Mouse (Mus musculus): ENCODE results near the gene Glrx.

Glrx gene

GRCm38 (mm10) chr13:75833499-75833898, 6.2 kb upstream of the Glrx start:
- DNase-seq (ENCODE audit: low read depth, low spot score) = peak; percentile 26

- no peak for DNase-seq (ENCODE audit: low read depth, low spot score)
Observed at GRCm38 (mm10) chr13:75835461-75835860, 4.2 kb upstream of the Glrx start.

DNA sequence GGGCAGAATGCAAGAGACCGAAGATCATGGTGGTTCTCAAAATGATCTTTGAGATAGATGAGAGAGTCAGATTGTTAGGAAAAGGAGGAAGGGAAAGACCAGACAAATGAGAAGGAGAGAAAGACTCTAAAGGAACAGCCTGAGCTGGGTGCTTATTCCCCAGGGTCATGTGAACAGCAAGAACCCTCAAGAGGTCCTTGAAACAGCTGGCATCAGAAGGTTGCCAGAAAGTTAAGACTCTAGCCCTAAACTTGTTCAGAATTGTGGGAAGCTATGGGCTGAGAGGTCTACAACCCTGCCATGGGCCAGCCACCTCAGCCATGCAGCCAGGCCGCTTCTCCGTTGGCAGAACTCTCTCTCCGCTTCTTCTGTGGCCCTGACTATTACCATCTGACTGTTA, 1.2 kb upstream of the Glrx start:
- DNase-seq (ENCODE audit: low read depth, low spot score) = no peak

- DNase-seq (ENCODE audit: low read depth, low spot score) = peak; percentile 42
Observed at GRCm38 (mm10) chr13:75840752-75841285, 1.2 kb downstream of the Glrx start.

DNA sequence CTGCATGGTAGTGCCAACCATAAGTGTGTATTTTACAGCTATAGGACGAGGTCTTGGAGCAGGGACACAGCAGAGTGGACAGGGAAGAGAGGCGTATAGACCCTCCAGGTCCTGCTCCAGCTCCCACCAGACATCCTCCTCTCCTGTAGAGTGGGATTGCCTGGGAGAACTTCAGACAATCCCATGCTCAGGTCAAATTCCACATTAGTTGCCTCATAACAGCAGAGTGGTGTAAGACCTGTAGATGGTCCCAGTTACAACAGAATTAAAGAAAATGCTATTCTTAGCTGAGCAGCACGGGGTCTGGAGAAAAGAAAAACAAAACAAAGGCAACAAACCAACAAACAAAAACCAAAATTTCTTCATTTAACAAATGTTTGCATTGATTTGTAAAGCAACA, 2.3 kb downstream of the Glrx start:
- DNase-seq (ENCODE audit: low read depth, low spot score) = no peak

GRCm38 (mm10) chr13:75843331-75843730, 3.7 kb downstream of the Glrx start:
- no peak for DNase-seq (ENCODE audit: low read depth, low spot score)

DNA sequence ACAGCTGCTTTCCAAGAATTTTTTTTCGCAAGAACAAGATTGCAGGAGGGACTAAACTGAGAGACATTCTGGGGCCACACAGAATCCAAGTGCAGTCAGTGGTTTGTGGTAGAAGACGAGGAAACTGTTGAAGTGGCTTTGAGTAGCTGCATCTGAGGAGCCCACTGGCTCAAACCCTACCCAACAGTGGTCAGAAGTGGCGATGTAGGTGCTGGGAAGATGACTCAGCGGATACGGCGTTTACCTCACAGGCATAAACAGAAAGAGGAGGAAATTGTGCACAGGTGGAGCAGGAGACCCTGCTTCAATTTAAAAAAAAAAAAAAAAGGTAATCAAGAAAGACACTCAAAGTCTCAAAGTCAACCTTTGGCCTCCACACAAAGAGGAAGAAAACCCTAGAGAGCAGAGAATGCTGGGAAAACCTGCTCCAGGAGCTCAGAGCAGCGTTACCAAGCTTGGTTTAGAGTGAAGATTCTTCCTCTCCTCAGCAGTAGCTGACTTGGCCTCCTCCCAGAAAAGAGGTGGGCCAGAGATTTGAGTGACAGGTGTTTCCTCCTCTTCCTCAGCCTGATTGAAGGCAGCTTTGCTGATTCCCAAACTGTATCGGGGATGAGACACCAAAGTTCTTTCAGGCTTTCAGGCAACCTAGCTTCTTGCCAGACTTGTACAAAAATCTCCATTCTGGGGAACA, 4.5 kb downstream of the Glrx start:
- no peak for DNase-seq (ENCODE audit: low read depth, low spot score)

DNA sequence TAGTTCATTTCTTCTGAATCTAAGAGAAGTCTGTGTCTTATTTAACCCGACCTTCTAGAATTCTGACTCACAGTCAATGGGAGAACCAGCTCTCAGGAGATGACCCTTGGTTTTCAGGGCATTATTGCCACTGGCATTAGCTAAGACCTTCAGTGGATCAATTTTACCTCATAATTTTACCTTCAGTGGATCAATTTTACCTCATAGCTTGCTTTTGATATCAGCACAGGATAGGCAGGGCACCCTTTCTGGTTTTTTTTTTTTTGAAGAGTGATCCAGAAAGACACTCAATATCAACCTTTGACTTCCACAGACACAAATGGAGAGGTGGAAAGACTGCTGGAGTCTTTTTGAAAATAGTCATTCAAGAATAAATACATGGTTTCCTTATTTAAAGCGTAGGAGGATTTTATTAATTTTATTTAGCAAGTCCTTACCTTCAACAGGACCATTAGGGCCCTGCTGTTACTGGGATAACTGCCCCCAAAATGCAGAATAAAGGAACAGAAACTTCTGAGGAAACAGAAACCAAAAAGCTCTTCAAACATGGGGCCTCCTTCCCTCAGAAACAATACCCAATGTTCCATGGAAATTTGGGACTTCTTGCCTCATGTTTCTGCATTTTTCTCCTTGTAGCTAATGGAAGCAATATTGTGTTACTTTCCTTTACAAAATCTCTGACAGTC, 5.3 kb downstream of the Glrx start:
- DNase-seq (ENCODE audit: low read depth, low spot score) = no peak

DNA sequence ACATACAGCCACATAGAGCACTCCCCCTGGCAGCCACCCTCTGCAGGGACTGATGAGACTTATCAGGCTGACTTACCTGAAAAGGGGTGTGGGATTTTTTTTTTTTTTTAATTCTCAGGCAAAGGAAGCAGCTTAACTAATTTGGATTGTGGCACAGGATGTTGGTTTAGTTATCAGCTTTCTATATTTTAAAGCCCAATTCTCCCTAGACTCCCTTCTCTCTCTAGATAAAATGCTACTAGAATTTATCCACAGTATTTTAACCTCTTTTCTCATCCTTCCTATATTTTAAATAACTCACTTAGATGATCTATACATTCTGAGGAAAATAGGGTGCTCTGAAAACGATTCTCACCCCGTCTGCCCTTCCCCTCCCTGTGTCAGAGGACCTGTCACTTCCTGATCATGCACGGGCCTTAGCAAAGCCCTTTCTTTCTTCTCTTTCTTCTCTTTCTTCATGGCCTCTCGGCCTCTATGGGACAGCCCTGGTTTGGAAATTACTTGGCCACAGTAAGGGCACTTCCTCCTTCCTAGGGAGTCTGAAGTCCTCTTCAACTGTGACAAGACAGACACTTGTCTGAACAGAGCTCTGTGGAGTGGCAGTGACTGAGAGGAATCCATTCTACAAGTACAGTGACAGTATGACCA, 6.0 kb downstream of the Glrx start:
- DNase-seq (ENCODE audit: low read depth, low spot score) = no peak

DNA sequence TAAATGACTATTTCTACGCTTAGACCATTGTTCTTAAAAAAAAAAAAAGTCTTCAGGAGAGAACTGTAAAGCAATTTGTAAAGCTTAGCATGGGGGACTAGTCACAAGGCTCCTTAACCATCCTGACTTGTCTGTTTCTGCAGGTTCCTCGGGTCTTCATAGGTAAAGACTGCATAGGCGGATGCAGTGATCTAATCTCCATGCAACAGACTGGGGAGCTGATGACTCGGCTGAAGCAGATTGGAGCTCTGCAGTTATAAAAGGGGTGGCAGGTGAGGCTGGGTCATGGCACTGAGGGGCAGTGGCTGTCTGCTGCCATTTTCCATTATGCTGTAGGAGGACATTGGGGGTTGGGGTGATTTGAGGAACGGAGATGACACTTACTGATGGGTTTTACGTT, 7.4 kb downstream of the Glrx start:
- no peak for DNase-seq (ENCODE audit: low read depth, low spot score)

GRCm38 (mm10) chr13:75852027-75852426, 12.4 kb downstream of the Glrx start:
- DNase-seq (ENCODE audit: low read depth, low spot score) = no peak

- no peak for DNase-seq (ENCODE audit: low read depth, low spot score)
Observed at GRCm38 (mm10) chr13:75853118-75853517, 13.4 kb downstream of the Glrx start.

- no peak for DNase-seq (ENCODE audit: low read depth, low spot score)
Observed at GRCm38 (mm10) chr13:75859264-75859844, 19.7 kb downstream of the Glrx start.

DNA sequence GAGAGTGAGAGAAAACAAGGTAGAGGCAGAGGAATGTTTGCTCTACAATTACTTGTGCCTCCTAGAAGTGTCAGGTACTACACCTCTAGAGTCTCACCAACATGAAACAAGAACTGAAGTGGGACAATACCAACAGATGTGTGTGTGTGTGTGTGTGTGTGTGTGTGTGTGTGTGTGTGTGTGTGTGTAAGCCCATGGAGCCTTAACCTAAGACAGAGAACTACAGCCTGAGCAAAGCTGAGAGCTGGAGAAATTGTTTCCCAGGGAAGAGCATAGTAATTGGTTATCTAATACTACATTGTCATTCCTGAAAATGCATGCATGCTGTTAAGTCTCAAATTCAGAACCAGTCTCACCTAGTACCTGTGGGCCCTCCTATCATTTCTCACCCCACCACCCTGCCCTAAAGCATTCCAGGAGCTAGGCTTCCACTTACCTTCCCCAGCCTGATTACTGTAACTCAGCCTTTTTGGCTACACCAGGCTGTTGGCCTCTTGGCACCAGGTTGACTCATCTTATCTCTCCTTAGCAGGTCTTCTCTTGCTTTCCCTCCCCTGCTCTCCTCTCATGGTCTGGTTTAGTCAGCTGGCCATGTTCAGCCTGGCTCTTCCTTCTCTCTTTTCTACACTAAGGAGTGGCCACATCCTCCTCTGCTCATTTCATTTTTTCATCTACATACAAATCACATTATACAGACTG, 26.0 kb downstream of the Glrx start:
- no peak for DNase-seq (ENCODE audit: low read depth, low spot score)

DNA sequence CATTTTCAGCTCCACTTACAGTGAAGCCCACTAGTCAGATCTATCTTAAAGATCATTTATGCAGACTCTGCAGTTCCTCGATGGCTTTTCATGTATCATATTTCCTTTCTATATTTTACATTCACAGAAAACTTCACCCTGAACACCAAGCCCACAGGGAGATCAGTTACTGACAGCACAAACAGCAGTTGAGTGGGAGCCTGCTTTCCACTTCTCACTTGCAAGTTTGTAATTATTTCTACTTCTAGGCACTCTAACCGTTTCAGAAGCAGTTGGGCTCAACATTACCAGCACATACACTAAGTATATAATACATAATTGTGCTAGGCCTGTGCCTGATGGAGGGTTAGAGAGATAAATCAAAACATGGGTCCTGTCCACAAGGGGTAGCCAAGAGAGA, 28.2 kb downstream of the Glrx start:
- peak; percentile 75 for DNase-seq (ENCODE audit: low read depth, low spot score)

GRCm38 (mm10) chr13:75874608-75875376, 35.1 kb downstream of the Glrx start:
- no peak for DNase-seq (ENCODE audit: low read depth, low spot score)

GRCm38 (mm10) chr13:75876188-75876587, 36.5 kb downstream of the Glrx start:
- peak; percentile 47 for DNase-seq (ENCODE audit: low read depth, low spot score)

GRCm38 (mm10) chr13:75876592-75876991, 36.9 kb downstream of the Glrx start:
- peak; percentile 28 for DNase-seq (ENCODE audit: low read depth, low spot score)

DNA sequence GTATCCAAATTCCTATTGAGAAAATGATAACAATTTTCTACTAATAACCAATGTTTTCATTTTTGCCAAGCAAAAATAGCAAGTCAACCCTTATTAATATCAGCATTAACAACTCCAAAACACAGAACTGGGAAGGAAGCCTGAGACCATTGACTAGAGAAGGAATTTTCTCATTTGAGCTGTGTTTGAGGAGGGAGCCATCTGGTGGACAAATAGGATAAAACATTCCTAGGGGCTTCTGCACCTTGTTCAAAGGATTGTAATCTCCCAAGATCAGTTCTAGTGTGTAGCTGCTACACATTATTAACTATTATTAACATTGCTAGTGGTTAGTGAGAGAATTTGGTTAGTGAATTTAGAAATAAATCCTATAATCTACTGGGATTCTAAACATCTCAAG, 38.2 kb downstream of the Glrx start:
- peak; percentile 79 for DNase-seq (ENCODE audit: low read depth, low spot score)

DNA sequence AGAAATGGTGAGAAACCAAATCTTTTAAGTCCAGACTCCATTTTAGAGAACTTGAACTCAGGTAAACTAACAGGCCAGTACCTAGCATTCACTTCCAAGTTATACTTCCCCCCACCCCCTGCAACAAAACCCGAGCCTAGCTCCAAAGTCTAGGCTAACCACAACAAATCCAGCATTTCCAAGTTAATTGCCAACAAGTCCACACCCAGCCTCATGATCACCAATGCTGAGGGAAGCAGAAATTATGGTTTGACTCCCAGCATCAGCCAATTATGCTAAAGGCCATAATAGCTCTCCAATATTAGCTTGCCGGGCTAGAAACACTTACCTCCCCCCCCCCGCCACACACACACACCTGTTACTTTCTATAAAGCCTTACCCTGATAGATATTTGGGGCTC, 40.1 kb downstream of the Glrx start:
- DNase-seq (ENCODE audit: low read depth, low spot score) = no peak

GRCm38 (mm10) chr13:75880501-75880900, 40.8 kb downstream of the Glrx start:
- peak; percentile 56 for DNase-seq (ENCODE audit: low read depth, low spot score)
